ENCODE assay signal across 23 mouse cellular contexts in genomic region chr3:132581198-132581597, GRCm38 (mm10). TPM values are rescaled to one million over a fixed set of nuclear protein-coding genes. Genes with fewer than 3 reads are reported as not detected.
"Had no signal": no experiment of that assay in that cellular context is flagged by ENCODE, and none has a peak within 500 bp of the region (broad histone marks: within the 10 kb centered on the region; RNA-seq: fewer than 3 reads in every experiment).

No protein-coding gene starts in this region.

- DNase-seq: retina, postnatal 1 day; right cerebral cortex, adult 18-20 months; right cerebral cortex, postnatal 14 days; right cerebral cortex, postnatal 4 days; spleen, adult 18-20 months; thymus, adult 18-20 months; thymus, adult 2 months; thymus, postnatal 14 days; thymus, postnatal 25 days; thymus, postnatal 36 days; thymus, postnatal 4 days had no signal

- H3K9ac ChIP-seq: neural tube, embryonic 12.5 days; neural tube, embryonic 13.5 days; neural tube, embryonic 15.5 days; stomach, embryonic 15.5 days had no signal

- H3K36me3 ChIP-seq: neural tube, embryonic 12.5 days; neural tube, embryonic 13.5 days; neural tube, embryonic 15.5 days; stomach, embryonic 15.5 days had no signal

- H3K4me1 ChIP-seq: neural tube, embryonic 12.5 days; neural tube, embryonic 15.5 days; stomach, embryonic 15.5 days had no signal

- H3K9me3 ChIP-seq: neural tube, embryonic 12.5 days; neural tube, embryonic 13.5 days; neural tube, embryonic 15.5 days; stomach, embryonic 15.5 days had no signal

- H3K4me3 ChIP-seq: neural tube, embryonic 12.5 days; neural tube, embryonic 13.5 days; neural tube, embryonic 15.5 days; stomach, embryonic 15.5 days had no signal

- H3K4me2 ChIP-seq: neural tube, embryonic 12.5 days; neural tube, embryonic 13.5 days; neural tube, embryonic 15.5 days; stomach, embryonic 15.5 days had no signal

- H3K27ac ChIP-seq: neural tube, embryonic 12.5 days; neural tube, embryonic 13.5 days; neural tube, embryonic 15.5 days; stomach, embryonic 15.5 days; stomach, postnatal 0 days had no signal

- H3K27me3 ChIP-seq: neural tube, embryonic 12.5 days; neural tube, embryonic 13.5 days; neural tube, embryonic 15.5 days; stomach, embryonic 15.5 days had no signal

RNA-seq across cellular contexts. Expression of gene Gimd1, which starts 48.4 kb away (rescaled TPM):
- total RNA-seq: neutrophil, adult 5-6 weeks had no signal
- polyA plus RNA-seq: neural tube, embryonic 11.5 days; neural tube, embryonic 12.5 days; neural tube, embryonic 13.5 days; neural tube, embryonic 14.5 days; neural tube, embryonic 15.5 days; spleen, adult 2 months; stomach, embryonic 14.5 days; thymus, adult 2 months; thymus, postnatal 0 days; urinary bladder, adult 2 months had no signal
